Mouse (Mus musculus) liver, embryonic 14.5 days (tissue): ENCODE data around the gene Stmn1.

Experiments used
- CTCF ChIP-seq: IDR thresholded peaks from 2 replicates; pipeline ENCODE4 v1.5.1; 2016; ENCODE audit warnings: antibody characterized with exemption, low read depth, control low read depth
- EP300 ChIP-seq: IDR thresholded peaks from 2 replicates; pipeline ENCODE4 v1.6.1; 2016; ENCODE audit warnings: antibody characterized with exemption, low read depth

DNA sequence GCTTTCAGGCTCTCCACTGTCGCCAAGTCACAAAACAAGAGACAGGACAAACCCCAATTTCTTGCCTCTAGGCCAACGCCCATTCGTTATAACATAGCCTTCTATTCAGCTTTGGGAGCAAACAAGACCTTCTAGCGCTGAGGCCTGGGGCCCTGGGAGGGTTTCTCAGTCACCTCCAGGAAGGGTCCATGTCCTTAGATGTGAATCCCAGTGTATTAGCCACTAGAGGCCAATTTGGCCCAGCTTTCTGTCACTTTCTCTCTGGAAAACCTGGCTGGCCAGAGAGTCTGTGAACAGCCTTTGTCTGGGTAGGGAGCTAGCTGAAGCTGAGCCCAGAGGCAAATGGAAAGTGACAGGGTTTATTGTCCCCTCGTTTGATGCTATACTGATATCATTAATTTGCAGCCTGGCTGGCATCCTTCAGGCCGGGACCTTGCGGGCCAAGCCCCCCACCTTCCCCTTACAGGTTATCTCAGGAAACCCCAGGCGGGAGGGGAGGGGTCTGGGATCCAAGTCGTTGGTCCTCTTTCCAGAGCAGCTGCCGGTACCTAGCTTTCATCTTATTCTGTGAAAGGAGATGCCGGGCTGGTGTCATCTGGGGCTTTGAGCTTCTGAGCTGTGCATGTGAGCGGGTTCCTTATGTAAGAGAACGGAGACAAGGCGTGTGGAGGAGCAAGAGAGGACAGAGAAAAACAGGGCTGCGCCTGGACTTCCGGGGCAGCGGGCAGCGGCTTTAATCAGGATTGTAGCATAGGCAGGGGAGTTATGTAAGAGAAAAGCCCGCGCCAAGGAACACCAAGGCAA, 17.5 kb upstream of the Stmn1 start:
- no peak for TF ChIP-seq CTCF
- no peak for TF ChIP-seq EP300
